Mouse (Mus musculus): ENCODE measurements around the gene Shisal1. TPM values are rescaled to one million over a fixed set of nuclear protein-coding genes. Genes with fewer than 3 reads are reported as not detected.

Shisal1 gene
- total and polyA plus RNA-seq, 3 experiments: 0.05 TPM; not detected in 2

- Histone ChIP-seq H3K36me3 (replicated peaks) (no peaks in the 10 kb centered on the region), H3K27me3 (ENCODE audit: insufficient read depth, low read length) (no peaks in the 10 kb centered on the region), H3K4me3 (ENCODE audit: low read depth, low read length) (no peak overlapping the region), H3K9me3 (replicated peaks) (peaks cover 92% of the 10 kb centered on the region), H3K4me1 (ENCODE audit: insufficient read depth, low read depth, low read length) (no peaks in the 10 kb centered on the region)
- TF ChIP-seq GATA2 (IDR thresholded peaks at IDR 0.05; ENCODE audit: borderline replicate concordance, low read depth, low read length): no peak
- TF ChIP-seq CTCF (IDR thresholded peaks at IDR 0.05; ENCODE audit: low read depth, low read length): no peak
- TF ChIP-seq TAL1 (conservative IDR thresholded peaks at IDR 0.05; ENCODE audit: low read depth, low read length): no peak
- no peak for TF ChIP-seq POLR2AphosphoS5 (IDR thresholded peaks at IDR 0.05; ENCODE audit: insufficient replicate concordance, low read depth, low read length)
- TF ChIP-seq GATA1 (IDR thresholded peaks at IDR 0.05; ENCODE audit: borderline replicate concordance, low read length): no peak
- ATAC-seq (ENCODE audit: extremely low read depth, insufficient number of reproducible peaks, low FRiP score, poor library complexity, severe bottlenecking): no peak
- DNase-seq (ENCODE audit: low spot score): no peak
These were observed 29.2 kb downstream of the Shisal1 start for GRCm38 (mm10) chr15:84417592-84418265.

GRCm38 (mm10) chr15:84417017-84417416, 29.9 kb downstream of the Shisal1 start:
- DNase-seq (ENCODE audit: low spot score) (no peak), ATAC-seq (ENCODE audit: extremely low read depth, insufficient number of reproducible peaks, low FRiP score, poor library complexity, severe bottlenecking) (no peak)
- Histone ChIP-seq H3K36me3 (replicated peaks) (no peaks in the 10 kb centered on the region), H3K9me3 (replicated peaks) (peaks cover 92% of the 10 kb centered on the region), H3K4me1 (ENCODE audit: insufficient read depth, low read depth, low read length) (no peaks in the 10 kb centered on the region), H3K27me3 (ENCODE audit: insufficient read depth, low read length) (no peaks in the 10 kb centered on the region), H3K4me3 (ENCODE audit: low read depth, low read length) (no peak overlapping the region)
- TF ChIP-seq GATA1 (IDR thresholded peaks at IDR 0.05; ENCODE audit: borderline replicate concordance, low read length): no peak
- no peak for TF ChIP-seq TAL1 (conservative IDR thresholded peaks at IDR 0.05; ENCODE audit: low read depth, low read length)
- no peak for TF ChIP-seq POLR2AphosphoS5 (IDR thresholded peaks at IDR 0.05; ENCODE audit: insufficient replicate concordance, low read depth, low read length)
- TF ChIP-seq GATA2 (IDR thresholded peaks at IDR 0.05; ENCODE audit: borderline replicate concordance, low read depth, low read length): no peak
- no peak for TF ChIP-seq CTCF (IDR thresholded peaks at IDR 0.05; ENCODE audit: low read depth, low read length)

- H3K36me3 ChIP-seq (replicated peaks): no peaks in the 10 kb centered on the region
- H3K4me1 ChIP-seq (ENCODE audit: insufficient read depth, low read depth, low read length): no peaks in the 10 kb centered on the region
- DNase-seq (ENCODE audit: low spot score) (no peak), ATAC-seq (ENCODE audit: extremely low read depth, insufficient number of reproducible peaks, low FRiP score, poor library complexity, severe bottlenecking) (no peak)
- H3K9me3 ChIP-seq (replicated peaks): peaks cover 92% of the 10 kb centered on the region
- H3K27me3 ChIP-seq (ENCODE audit: insufficient read depth, low read length): no peaks in the 10 kb centered on the region
- no peak overlapping the region for H3K4me3 ChIP-seq (ENCODE audit: low read depth, low read length)
- no peak for TF ChIP-seq TAL1 (conservative IDR thresholded peaks at IDR 0.05; ENCODE audit: low read depth, low read length)
- TF ChIP-seq GATA1 (IDR thresholded peaks at IDR 0.05; ENCODE audit: borderline replicate concordance, low read length): no peak
- no peak for TF ChIP-seq GATA2 (IDR thresholded peaks at IDR 0.05; ENCODE audit: borderline replicate concordance, low read depth, low read length)
- no peak for TF ChIP-seq POLR2AphosphoS5 (IDR thresholded peaks at IDR 0.05; ENCODE audit: insufficient replicate concordance, low read depth, low read length)
- TF ChIP-seq CTCF (IDR thresholded peaks at IDR 0.05; ENCODE audit: low read depth, low read length): no peak
These were observed 32.7 kb downstream of the Shisal1 start for GRCm38 (mm10) chr15:84414040-84414848.

- DNase-seq (ENCODE audit: low spot score): no peak
These were observed 34.5 kb downstream of the Shisal1 start for GRCm38 (mm10) chr15:84412409-84412808.

GRCm38 (mm10) chr15:84410052-84410451, 36.8 kb downstream of the Shisal1 start:
- Histone ChIP-seq H3K4me1 (ENCODE audit: insufficient read depth, low read depth, low read length) (no peaks in the 10 kb centered on the region), H3K27me3 (ENCODE audit: insufficient read depth, low read length) (no peaks in the 10 kb centered on the region), H3K9me3 (replicated peaks) (peaks cover 99% of the 10 kb centered on the region), H3K36me3 (replicated peaks) (no peaks in the 10 kb centered on the region), H3K4me3 (ENCODE audit: low read depth, low read length) (no peak overlapping the region)
- TF ChIP-seq GATA1 (IDR thresholded peaks at IDR 0.05; ENCODE audit: borderline replicate concordance, low read length) (no peak), GATA2 (IDR thresholded peaks at IDR 0.05; ENCODE audit: borderline replicate concordance, low read depth, low read length) (no peak), CTCF (IDR thresholded peaks at IDR 0.05; ENCODE audit: low read depth, low read length) (no peak), TAL1 (conservative IDR thresholded peaks at IDR 0.05; ENCODE audit: low read depth, low read length) (no peak), POLR2AphosphoS5 (IDR thresholded peaks at IDR 0.05; ENCODE audit: insufficient replicate concordance, low read depth, low read length) (no peak)
- ATAC-seq (ENCODE audit: extremely low read depth, insufficient number of reproducible peaks, low FRiP score, poor library complexity, severe bottlenecking) (no peak), DNase-seq (ENCODE audit: low spot score) (no peak)

More at GRCm38 (mm10) chr15:84412409-84412808, 34.5 kb downstream of the Shisal1 start:
- H3K4me3 ChIP-seq (ENCODE audit: low read depth, low read length): no peak overlapping the region
- H3K4me1 ChIP-seq (ENCODE audit: insufficient read depth, low read depth, low read length): no peaks in the 10 kb centered on the region
- no peak for ATAC-seq (ENCODE audit: extremely low read depth, insufficient number of reproducible peaks, low FRiP score, poor library complexity, severe bottlenecking)
- no peaks in the 10 kb centered on the region for H3K27me3 ChIP-seq (ENCODE audit: insufficient read depth, low read length)
- no peaks in the 10 kb centered on the region for H3K36me3 ChIP-seq (replicated peaks)
- H3K9me3 ChIP-seq (replicated peaks): peaks cover 93% of the 10 kb centered on the region
- TF ChIP-seq CTCF (IDR thresholded peaks at IDR 0.05; ENCODE audit: low read depth, low read length): no peak
- no peak for TF ChIP-seq TAL1 (conservative IDR thresholded peaks at IDR 0.05; ENCODE audit: low read depth, low read length)
- TF ChIP-seq GATA2 (IDR thresholded peaks at IDR 0.05; ENCODE audit: borderline replicate concordance, low read depth, low read length): no peak
- no peak for TF ChIP-seq GATA1 (IDR thresholded peaks at IDR 0.05; ENCODE audit: borderline replicate concordance, low read length)
- no peak for TF ChIP-seq POLR2AphosphoS5 (IDR thresholded peaks at IDR 0.05; ENCODE audit: insufficient replicate concordance, low read depth, low read length)

- H3K27me3 ChIP-seq (ENCODE audit: insufficient read depth, low read length): no peaks in the 10 kb centered on the region
These were observed 38.3 kb downstream of the Shisal1 start for GRCm38 (mm10) chr15:84408576-84408975.

More at GRCm38 (mm10) chr15:84408576-84408975, 38.3 kb downstream of the Shisal1 start:
- no peak overlapping the region for H3K4me3 ChIP-seq (ENCODE audit: low read depth, low read length)
- H3K36me3 ChIP-seq (replicated peaks): no peaks in the 10 kb centered on the region
- peaks cover 98% of the 10 kb centered on the region for H3K9me3 ChIP-seq (replicated peaks)
- ATAC-seq (ENCODE audit: extremely low read depth, insufficient number of reproducible peaks, low FRiP score, poor library complexity, severe bottlenecking) (no peak), DNase-seq (ENCODE audit: low spot score) (no peak)
- H3K4me1 ChIP-seq (ENCODE audit: insufficient read depth, low read depth, low read length): no peaks in the 10 kb centered on the region
- TF ChIP-seq TAL1 (conservative IDR thresholded peaks at IDR 0.05; ENCODE audit: low read depth, low read length): no peak
- no peak for TF ChIP-seq CTCF (IDR thresholded peaks at IDR 0.05; ENCODE audit: low read depth, low read length)
- TF ChIP-seq GATA2 (IDR thresholded peaks at IDR 0.05; ENCODE audit: borderline replicate concordance, low read depth, low read length): no peak
- TF ChIP-seq POLR2AphosphoS5 (IDR thresholded peaks at IDR 0.05; ENCODE audit: insufficient replicate concordance, low read depth, low read length): no peak
- TF ChIP-seq GATA1 (IDR thresholded peaks at IDR 0.05; ENCODE audit: borderline replicate concordance, low read length): no peak
